Mouse (Mus musculus) lung, postnatal 0 days (tissue): Measurements from ENCODE around the gene Id1. TPM values are rescaled to one million over a fixed set of nuclear protein-coding genes. Genes with fewer than 3 reads are reported as not detected.

Source experiments
- ATAC-seq: fragments of 200-750 bp; cut with Nextera tagmentation; 2 replicates; pipeline ENCODE4 v1.8.0; 2017; ENCODE audit warnings: moderate library complexity
- DNase-seq: peaks from one replicate; pipeline ENCODE4 v3.0.0-alpha.2; 2016; ENCODE audit warnings: low spot score
- H3K27ac ChIP-seq: fragments of 300-500 bp; sonication (generic); 2 replicates; pipeline ENCODE4 v1.5.1; 2014; ENCODE audit warnings: antibody characterized with exemption, mild to moderate bottlenecking, low read length, mixed read lengths
- H3K27me3 ChIP-seq: fragments of 300-500 bp; sonication (generic); replicated peaks from 2 replicates; pipeline ENCODE4 v1.6.1; 2014; ENCODE audit warnings: low read length, mixed read lengths; ENCODE audit not compliant: insufficient read depth
- H3K36me3 ChIP-seq: fragments of 300-500 bp; sonication (generic); 2 replicates; pipeline ENCODE4 v1.6.1; 2014; ENCODE audit warnings: low read length, mixed read lengths; ENCODE audit not compliant: insufficient read depth
- H3K4me1 ChIP-seq: fragments of 300-500 bp; sonication (generic); 2 replicates; pipeline ENCODE4 v1.6.1; 2014; ENCODE audit warnings: antibody characterized with exemption, low read depth, low read length, mixed read lengths; ENCODE audit not compliant: insufficient read depth
- H3K4me2 ChIP-seq: fragments of 300-500 bp; sonication (generic); replicated peaks from 2 replicates; pipeline ENCODE4 v1.6.1; 2014; ENCODE audit warnings: low read depth, mild to moderate bottlenecking, low read length, moderate library complexity, mixed read lengths
- H3K4me3 ChIP-seq: fragments of 300-500 bp; sonication (generic); 2 replicates; pipeline ENCODE4 v1.5.1; 2014; ENCODE audit warnings: low read depth, low read length
- H3K9ac ChIP-seq: fragments of 300-500 bp; sonication (generic); replicated peaks from 2 replicates; pipeline ENCODE4 v1.6.1; 2014; ENCODE audit warnings: low read depth, mild to moderate bottlenecking
- H3K9me3 ChIP-seq: fragments of 300-500 bp; sonication (generic); 2 replicates; pipeline ENCODE4 v1.6.1; 2016; ENCODE audit warnings: low read length, mixed read lengths
- CTCF ChIP-seq: IDR thresholded peaks from 2 replicates; pipeline ENCODE4 v1.5.1; 2016; ENCODE audit warnings: antibody characterized with exemption, mild to moderate bottlenecking
- EP300 ChIP-seq: IDR thresholded peaks from 2 replicates; pipeline ENCODE4 v1.6.1; 2016; ENCODE audit warnings: antibody characterized with exemption, mild to moderate bottlenecking, control low read depth
- WGBS: fragments of 180-500 bp; shearing (Covaris S2); extraction: QIAGEN DNeasy Blood & Tissue Kit; methylation state at CpG from one replicate; pipeline ENCODE4 v1.1.7; 2014; 5-methylcytosine and 5-hydroxymethylcytosine counted together
- polyA plus RNA-seq: library from polyadenylated mRNA; unstranded; fragments of >200 nt; fragmentation: Nextera tagmentation; extraction: Ambion mirVana; gene quantifications from 2 replicates; pipeline ENCODE4 v1.2.1, GENCODE M21; 2015

The Id1 gene
- 214 and 218 TPM in 2 replicates for polyA plus RNA-seq

- Histone ChIP-seq H3K36me3 (no peaks in the 10 kb centered on the region), H3K4me2 (peak within 1 kb of the TSS; percentile 74), H3K9ac (peak within 1 kb of the TSS; percentile 96), H3K4me3 (peak within 1 kb of the TSS; percentile 87), H3K4me1 (peaks cover 16% of the 10 kb centered on the region; the same call in 1 of the 2 replicates), H3K27ac (peak within 1 kb of the TSS; percentile 97), H3K27me3 (no peaks in the 10 kb centered on the region), H3K9me3 (no peaks in the 10 kb centered on the region)
- TF ChIP-seq EP300 (peak; percentile 82), CTCF (peak; percentile 21; the same call in 1 of the 2 replicates)
- DNase-seq: peak; percentile 98
- peak; percentile 65 for ATAC-seq
- under 1% methylated on average over 28 of the region's 28 CpGs for WGBS
Measured at GRCm38 (mm10) chr2:152736090-152736601, at the start of gene Id1. Gene Id1 (plus strand): TSS chr2:152736251.

- H3K4me3 ChIP-seq: no peak overlapping the region
- no peak for TF ChIP-seq EP300
- TF ChIP-seq CTCF: no peak
- H3K27ac ChIP-seq: peak overlapping the region; percentile 34
- WGBS: 54% methylated on average over 12 of the region's 12 CpGs
- ATAC-seq: no peak
- no peak overlapping the region for H3K9ac ChIP-seq
- H3K4me1 ChIP-seq: no peaks in the 10 kb centered on the region
- no peak overlapping the region; the same call in 1 of the 2 replicates for H3K4me2 ChIP-seq
- no peaks in the 10 kb centered on the region for H3K9me3 ChIP-seq
- DNase-seq: no peak
- peaks cover 58% of the 10 kb centered on the region; the same call in 1 of the 2 replicates for H3K36me3 ChIP-seq
- no peaks in the 10 kb centered on the region for H3K27me3 ChIP-seq
Measured at GRCm38 (mm10) chr2:152686399-152686798, 49.7 kb upstream of the Id1 start.

- no peak for TF ChIP-seq CTCF
- peak; percentile 91 for TF ChIP-seq EP300
- Histone ChIP-seq H3K27ac (peak within 1 kb of the TSS; percentile 34), H3K9ac (peak within 1 kb of the TSS; percentile 8; the same call in 1 of the 2 replicates), H3K4me3 (peak within 1 kb of the TSS; percentile 38), H3K4me2 (peak within 1 kb of the TSS; percentile 55), H3K27me3 (no peaks in the 10 kb centered on the region), H3K9me3 (no peaks in the 10 kb centered on the region), H3K36me3 (peaks cover 54% of the 10 kb centered on the region; the same call in 1 of the 2 replicates), H3K4me1 (no peaks in the 10 kb centered on the region)
- ATAC-seq (peak; percentile 98), DNase-seq (peak; percentile 97)
- 63% methylated on average over 45 of the region's 45 CpGs for WGBS
Measured at GRCm38 (mm10) chr2:152686806-152687267, 49.2 kb upstream of the Id1 start, which contains the start of gene Mcts2. Gene Mcts2 (plus strand): TSS chr2:152687035.

- peaks cover 25% of the 10 kb centered on the region; the same call in 1 of the 2 replicates for H3K36me3 ChIP-seq
- ATAC-seq: no peak
- TF ChIP-seq CTCF: peak; percentile 73
- TF ChIP-seq EP300: no peak
Measured at GRCm38 (mm10) chr2:152691564-152692217, 44.4 kb upstream of the Id1 start.

GRCm38 (mm10) chr2:152693233-152693632 lies 42.8 kb upstream of the Id1 start:
- peak; percentile 16; the same call in 1 of the 2 replicates for ATAC-seq
- Histone ChIP-seq H3K4me2 (no peak overlapping the region; the same call in 1 of the 2 replicates), H3K9me3 (no peaks in the 10 kb centered on the region), H3K4me1 (peaks cover 10% of the 10 kb centered on the region; the same call in 1 of the 2 replicates), H3K4me3 (no peak overlapping the region), H3K36me3 (peaks cover 14% of the 10 kb centered on the region; the same call in 1 of the 2 replicates), H3K27me3 (no peaks in the 10 kb centered on the region), H3K9ac (no peak overlapping the region; the same call in 1 of the 2 replicates), H3K27ac (peak overlapping the region; percentile 70)
- 8% methylated on average over 9 of the region's 9 CpGs for WGBS
- peak; percentile 87 for DNase-seq
- peak; percentile 92 for TF ChIP-seq CTCF
- no peak for TF ChIP-seq EP300

More at GRCm38 (mm10) chr2:152691564-152692217, 44.4 kb upstream of the Id1 start:
- Histone ChIP-seq H3K4me2 (no peak overlapping the region), H3K9ac (no peak overlapping the region), H3K27ac (peak overlapping the region; percentile 1; the same call in 1 of the 2 replicates), H3K9me3 (no peaks in the 10 kb centered on the region), H3K27me3 (no peaks in the 10 kb centered on the region), H3K4me1 (peaks cover 6% of the 10 kb centered on the region; the same call in 1 of the 2 replicates), H3K4me3 (no peak overlapping the region)
- DNase-seq: peak; percentile 72
- WGBS: 64% methylated on average over 7 of the region's 7 CpGs

GRCm38 (mm10) chr2:152693735-152694134 lies 42.3 kb upstream of the Id1 start:
- Histone ChIP-seq H3K4me1 (peaks cover 10% of the 10 kb centered on the region; the same call in 1 of the 2 replicates), H3K4me3 (no peak overlapping the region), H3K4me2 (no peak overlapping the region; the same call in 1 of the 2 replicates), H3K27ac (peak overlapping the region; percentile 70), H3K9me3 (no peaks in the 10 kb centered on the region), H3K27me3 (no peaks in the 10 kb centered on the region), H3K9ac (no peak overlapping the region; the same call in 1 of the 2 replicates), H3K36me3 (peaks cover 10% of the 10 kb centered on the region; the same call in 1 of the 2 replicates)
- ATAC-seq (no peak), DNase-seq (no peak)
- WGBS: 85% methylated on average over 13 of the region's 13 CpGs
- no peak for TF ChIP-seq EP300
- TF ChIP-seq CTCF: no peak
